Mouse (Mus musculus) heart, postnatal 4 days (tissue): ENCODE data around the gene Sugt1. TPM values are rescaled to one million over a fixed set of nuclear protein-coding genes. Genes with fewer than 3 reads are reported as not detected.

Experiments used
- DNase-seq: peaks from one replicate; pipeline ENCODE4 v3.0.0; 2021
- total RNA-seq, 2 experiments: library from RNA; stranded (reverse); gene quantifications; 2 replicates each; pipeline ENCODE4 v1.2.3; 2021

The Sugt1 gene
- total RNA-seq, 2 experiments from 2014 or later: 99.3 to 107 TPM

DNA sequence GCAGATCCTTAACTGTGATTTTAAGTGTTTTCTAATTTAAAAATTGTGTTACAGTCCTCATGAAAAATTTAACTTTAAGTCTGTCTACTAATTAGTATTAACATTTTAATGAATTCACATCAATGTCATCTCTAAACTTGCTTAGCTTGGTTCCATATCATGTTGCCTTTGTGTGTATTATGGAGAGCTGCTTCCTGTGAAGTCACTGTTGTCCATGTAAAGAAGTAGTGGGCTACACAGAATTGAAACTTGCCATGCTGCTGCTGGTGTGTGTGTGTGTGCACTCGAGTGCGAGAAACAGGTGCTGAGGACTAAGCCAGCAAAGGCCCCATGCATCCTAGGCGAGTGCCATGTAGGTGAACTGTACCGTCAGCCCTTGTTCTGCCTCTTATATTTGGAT, 19.9 kb downstream of the Sugt1 start:
- DNase-seq: no peak

DNA sequence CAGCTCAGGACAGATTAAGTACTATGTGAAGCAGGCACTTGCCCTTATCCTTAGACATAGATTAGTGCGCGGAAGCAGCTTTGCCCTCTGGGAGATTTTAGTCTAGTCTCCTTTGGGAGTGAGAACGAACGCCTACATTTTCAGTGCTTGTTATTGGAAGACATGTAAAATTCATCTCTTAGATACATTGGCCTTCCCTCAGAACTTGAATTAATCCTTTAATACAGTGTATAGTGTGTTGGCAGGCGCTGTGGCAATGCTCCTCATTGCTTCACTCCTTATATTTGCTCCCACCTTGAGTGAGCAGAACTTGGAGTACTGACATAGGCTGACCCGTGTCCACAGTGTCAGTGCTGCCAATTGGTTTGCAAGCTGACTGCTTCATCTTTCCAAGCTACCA, 20.8 kb downstream of the Sugt1 start:
- no peak for DNase-seq

DNA sequence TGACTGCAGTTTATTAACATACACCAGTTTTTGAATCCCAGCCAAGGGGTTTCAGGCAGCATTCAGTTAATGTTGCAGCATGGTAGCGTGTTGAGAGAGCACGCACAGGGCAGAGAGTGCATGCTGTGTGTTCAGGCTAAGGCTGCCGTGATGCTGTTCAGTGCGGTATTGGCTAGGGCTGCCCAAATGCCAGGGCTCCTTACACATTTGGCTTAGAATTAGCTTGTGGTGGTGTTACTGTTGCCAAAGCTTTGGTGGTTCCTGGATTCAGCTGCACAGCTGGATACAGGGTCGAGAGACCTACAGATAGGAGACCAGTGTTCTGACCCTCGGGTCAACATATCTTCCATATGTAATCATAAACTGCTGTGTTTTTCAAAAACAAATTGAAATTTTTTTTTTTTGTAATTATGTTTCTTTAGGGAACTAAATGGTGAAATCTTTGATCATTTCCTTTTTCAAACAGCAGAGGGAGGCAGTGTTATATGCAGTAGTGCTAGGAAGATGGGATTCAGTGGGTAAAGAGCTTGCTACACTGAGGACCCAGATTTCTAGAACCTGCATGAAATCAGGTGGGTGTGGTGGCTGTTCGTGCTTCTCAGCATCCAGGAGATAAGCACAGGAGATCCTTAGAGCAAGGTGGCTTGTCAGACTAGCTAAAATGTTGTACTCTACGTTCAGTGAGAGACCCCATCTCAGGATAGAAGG, 29.8 kb downstream of the Sugt1 start:
- no peak for DNase-seq

DNA sequence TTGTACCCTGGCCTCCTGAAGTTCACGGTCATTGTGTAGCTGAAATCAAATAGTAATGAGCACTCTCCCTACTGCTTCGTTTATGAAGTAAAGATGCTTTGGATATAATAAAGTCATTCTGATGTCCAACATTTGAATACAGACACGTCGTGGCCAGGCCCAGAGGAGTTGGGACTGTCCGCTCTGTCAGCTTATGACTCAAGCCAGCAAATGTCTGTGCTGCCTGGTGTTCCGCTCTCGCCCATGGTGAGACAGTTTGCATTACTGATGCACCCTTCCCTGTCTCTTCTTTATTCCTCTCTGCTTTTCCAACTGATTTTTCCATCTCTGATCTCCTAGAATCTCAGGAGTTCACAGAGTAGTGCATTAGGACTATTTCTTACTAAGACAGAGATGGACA, 32.3 kb downstream of the Sugt1 start:
- no peak for DNase-seq

DNA sequence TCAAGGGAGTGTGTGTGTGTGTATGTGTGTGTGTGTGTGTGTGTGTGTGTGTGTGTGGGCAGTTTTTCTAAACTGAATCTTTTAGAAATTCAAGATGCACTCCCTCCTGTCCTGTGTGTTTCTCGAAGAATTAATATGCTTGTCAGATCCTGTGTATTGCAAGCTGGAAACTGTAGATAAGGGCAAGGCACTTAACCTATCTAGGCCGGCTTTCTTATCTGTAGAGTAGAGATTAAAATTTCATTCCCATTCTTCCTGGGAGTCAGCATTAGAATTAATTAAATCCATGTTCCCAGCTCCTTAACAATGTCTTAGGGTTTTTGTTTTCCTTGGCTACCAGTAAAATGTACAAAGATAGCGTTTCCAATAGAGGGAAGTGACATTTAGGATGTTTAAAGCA, 33.7 kb downstream of the Sugt1 start:
- no peak for DNase-seq

DNA sequence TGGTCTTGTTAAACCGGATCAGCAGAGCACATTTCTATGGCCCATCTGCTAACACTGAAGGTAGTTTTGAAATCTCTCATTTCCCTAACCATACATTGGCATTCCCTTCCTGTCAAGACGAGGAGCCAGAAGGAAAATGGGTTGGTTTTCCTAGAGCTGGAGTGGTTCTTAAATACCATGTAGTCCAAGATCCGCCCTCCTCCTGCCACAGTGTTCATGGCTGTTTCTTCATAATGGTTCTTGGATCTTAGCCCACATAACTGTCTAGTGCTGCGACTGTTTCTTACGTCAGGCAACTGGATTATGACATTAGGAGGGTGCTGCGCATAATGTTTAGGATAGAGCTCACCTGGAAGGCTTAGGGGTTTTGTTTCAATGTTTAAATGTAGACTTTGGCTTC, 44.8 kb downstream of the Sugt1 start:
- no peak for DNase-seq

DNA sequence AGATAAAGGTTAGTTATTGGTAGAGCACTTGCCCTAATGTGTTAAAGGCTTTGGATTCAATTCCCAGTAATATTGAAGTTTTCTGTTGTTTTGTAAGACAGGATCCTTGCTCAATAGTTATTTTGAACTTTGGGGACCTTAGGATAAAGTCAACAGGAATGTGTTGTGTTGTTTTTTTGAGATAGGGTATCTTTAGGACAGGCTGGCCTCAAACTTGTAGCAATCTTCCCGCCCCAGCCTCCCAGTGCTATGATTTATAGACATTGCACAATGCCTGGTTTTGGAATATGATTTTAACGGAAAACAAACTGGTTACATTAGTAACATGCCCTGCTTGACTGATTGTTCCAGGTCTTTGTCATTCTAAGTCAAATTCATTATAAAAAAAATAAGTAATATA, 45.7 kb downstream of the Sugt1 start:
- no peak for DNase-seq

DNA sequence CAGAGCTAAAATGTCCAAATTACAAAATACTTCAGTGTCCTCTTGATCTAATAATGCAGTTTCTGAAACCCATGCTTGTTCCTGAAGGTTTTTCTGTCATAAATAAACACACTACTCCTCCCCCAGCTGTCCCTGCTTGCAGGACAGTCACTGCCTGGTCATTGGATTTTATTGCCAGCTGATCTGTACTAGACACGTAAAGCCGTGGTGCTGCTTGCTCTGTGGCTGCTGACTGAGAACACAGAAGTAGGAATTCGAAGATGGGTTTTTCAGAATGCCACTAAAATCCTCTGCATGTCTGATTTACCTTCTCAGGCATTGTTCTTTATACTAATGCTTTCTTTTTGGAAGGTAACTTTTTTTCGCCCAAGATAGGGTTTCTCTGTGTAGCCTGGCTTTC, 49.3 kb downstream of the Sugt1 start:
- no peak for DNase-seq

DNA sequence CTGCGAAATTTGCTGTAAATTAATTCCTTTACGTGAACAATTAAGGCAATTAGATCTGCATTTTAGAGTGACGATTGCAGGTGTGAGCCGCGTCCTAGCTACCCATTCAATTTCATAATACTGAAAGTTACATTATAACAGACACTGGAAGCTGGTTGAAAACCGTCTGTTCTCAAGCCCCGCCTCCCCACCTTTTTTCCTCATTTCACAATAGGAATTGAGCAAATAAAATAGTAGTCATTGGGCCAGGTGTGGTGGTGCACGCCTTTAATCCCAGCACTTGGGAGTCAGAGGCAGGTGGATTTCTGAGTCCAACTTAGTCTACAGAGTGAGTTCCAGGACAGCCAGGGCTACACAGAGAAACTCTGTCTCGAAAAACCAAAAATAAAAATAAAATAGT, 54.6 kb downstream of the Sugt1 start:
- no peak for DNase-seq

DNA sequence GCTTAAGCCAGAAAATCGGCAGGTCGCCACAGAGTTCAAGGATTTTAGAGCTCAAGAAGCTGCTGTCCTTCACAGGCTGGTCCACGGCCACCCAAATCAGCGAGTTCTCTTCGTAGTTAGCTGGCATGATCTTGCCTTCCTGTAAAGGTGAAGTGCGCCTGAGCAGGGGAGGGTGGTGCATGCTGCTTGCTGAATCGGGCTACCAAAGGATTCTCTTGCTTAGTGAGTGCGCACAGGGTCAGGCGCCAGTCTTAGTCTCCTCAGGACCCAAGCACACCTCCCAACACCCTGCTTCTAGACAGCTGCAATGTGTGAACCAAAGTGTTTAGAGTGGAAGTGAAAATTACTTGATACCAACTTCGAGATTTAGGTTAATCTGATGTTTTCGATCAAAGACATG, 57.9 kb downstream of the Sugt1 start:
- DNase-seq: no peak

DNA sequence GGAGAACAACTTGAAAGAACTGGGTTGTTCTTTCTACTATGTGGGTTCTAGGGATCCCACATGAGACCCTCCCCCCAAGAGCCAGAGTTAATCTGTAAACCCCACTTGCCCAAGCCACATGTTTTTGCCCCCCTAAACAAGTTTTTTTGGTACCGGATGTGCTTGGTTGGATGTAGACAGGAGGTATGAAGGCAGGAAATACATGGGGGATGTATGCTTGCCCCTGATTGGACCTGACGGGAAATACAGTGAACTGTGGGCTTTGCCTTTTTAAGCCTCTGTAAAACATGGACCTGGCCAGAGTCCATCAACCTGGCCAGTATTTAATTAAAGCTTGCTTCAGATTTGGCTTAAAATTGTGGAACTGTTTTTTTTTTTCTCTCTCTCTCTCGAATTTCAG, 62.2 kb downstream of the Sugt1 start:
- DNase-seq: no peak

DNA sequence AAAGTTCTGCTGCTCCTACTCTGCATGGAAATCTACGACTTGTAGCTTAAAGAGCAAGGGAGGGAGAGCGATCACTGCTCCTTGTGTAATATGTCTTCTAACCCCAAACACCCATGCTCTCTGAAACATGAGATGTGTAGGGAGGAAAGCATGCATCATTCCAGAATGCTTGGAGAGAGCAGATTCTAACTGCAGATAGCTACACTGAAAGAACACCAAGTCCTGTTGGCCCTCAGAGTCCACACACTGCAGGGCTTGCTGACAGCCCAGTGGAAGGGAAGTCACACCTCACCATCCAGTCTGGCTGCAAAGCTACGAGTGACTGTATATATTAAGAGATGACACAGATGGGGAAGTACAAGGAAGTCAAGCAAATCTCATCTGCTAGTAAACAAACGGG, 65.2 kb downstream of the Sugt1 start:
- DNase-seq: no peak

DNA sequence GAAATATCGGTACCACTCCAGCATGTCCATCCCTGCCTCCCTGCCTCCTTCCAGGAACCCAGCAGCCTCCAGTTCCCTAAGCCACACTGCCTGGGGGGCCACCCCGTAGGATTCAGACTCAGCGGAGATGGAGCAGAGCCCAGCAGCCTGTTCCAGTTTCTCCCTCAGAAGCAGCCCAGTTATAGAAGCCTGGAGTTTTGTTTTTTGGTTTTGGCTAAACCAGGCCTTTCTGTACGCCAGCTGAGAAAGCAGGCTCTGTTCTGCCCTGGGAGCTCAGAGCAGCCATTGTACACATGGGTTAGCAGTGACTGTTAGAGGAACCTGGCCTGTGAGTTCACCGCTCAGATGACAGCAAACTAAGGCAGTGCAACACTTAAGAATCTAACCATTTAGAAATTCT, 70.8 kb downstream of the Sugt1 start:
- DNase-seq: peak; percentile 11

DNA sequence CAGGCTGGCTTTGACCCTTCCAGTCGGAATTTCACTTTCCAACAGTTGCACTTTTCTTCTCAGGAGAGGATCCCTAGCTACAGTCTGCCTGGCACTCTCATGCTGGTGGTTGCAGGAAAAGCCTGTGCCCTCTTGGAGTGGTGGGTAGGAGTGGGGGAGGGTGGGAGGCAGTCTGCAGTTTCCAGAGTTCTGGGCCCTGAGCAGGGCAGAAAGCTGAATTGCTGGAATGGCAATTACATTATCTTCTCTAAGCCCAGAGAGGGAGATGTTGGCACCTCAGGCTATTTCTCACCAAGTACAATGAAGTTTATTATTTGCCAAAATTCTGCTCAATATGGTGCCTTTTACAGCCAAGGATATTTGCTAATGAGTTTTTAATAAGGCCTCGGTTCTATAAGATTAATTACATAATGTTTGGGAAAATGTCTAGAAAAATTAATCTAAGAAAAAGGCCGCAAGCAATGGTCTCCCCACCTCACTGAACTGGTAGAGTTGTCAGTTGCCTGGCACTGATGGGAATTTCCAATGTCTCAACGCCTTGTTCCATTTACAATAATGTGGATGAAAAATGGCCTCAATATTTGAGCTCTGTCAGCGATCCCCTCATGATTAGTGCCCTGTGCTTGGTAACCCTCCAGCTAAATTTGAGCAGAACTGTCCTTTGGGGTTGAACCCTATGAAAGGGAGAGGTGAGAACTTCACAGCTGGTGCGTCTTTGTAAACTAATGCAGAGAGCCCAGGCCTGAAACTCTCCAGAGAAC, 71.4 kb downstream of the Sugt1 start:
- DNase-seq: no peak

DNA sequence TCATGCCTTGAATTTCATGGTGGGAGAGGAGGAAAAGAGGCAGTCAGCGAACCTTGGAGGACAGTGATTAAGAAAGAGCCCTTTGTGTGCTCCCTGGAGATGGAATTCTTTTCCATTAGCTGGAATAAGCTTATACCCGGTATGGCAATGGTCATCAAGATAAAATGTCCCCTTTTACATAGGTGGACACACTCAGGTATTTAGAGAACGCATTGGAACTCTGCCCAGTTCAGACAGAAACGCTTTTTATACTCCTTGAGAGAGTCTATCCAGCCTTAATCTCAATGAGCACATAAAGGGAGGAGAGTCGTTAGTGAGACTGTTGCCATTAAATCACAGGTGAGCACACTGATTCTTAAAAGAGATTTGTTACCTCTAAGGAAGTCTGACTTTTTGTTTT, 73.0 kb downstream of the Sugt1 start:
- no peak for DNase-seq

DNA sequence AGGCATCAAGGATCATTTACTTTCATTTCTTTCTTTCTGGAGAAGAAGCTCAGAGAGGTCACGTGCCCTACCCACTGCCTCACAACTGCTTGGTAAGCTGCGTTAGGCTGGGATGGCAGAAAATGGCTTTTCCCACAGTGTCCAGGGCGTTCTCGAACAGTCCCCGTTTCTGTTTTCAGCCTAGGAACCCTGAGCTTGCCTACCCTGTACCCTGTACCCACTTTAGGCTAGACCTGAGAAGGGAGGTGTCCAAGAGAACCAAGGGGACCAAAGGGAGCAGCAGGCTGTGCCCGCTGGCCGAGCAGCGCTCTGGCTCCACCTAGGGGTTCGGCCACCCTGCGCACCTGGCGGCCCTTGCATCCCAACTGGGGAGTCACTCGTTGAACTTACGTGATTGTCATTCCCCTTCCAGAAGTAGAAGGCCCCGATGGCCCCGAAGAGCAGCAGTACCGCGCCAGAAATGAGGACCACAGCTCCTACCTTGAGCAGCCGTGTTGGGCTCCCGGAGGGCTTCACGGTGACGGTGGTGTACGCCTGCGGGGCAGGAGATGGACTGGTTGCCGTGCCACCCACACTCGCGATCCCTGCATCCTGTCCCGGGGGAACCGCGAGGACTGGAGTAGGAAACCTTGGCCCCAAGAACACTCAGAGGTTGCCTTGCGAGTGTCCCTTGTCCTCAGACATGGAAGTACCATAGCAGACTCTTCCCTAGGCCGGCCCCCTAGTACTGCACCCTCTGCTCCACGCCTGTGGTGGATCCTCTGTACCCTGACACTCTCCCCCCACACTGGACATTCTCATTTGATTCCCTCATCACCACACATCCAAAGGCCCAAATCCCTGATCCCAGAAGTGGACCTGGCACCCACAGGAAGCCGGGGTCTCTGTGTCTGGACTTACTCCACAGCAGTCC, 73.8 kb downstream of the Sugt1 start:
- peak; percentile 69 for DNase-seq

DNA sequence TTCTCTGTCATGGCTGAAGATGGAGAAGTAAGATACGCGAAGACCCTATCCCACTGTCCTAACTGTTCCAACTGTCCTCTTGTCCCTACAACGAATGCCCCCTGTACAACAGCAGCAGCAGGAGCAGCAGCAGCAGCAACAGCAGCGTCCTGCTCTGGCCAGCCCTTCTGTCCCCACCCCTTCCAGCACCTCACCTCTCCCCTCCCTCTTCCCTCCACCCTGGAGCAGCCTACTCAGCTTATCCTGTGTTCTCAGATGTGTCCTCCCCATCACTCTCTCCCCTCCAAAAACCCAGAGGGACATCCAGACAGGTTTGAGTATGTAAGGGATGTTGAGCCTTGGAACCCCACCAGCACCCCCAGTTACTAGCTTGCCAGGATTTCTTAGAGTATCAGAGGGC, 74.5 kb downstream of the Sugt1 start, which contains the start of gene Cnmd:
Gene Cnmd, minus strand, starts transcription at position 170 of the 400 bp plus-strand sequence.
- DNase-seq: no peak

DNA sequence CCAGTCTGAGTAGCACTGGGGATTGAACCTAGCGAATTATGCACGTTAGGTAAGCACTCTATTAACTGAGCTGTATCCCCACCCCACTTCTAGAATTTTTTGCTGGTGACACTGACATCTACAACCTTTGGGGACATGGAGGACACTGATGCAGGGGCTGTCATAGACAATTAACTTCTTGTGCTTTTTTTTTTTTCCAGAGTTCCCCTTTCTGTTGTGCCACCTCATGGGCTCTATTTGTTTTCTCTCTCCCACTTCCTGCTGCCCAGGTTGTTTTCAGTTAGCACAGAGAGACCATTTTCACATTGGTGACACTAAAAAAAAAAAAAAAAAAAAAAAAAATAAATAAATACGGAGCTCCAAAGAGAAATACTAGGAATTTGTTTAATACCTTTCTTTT, 83.5 kb downstream of the Sugt1 start:
- DNase-seq: no peak

DNA sequence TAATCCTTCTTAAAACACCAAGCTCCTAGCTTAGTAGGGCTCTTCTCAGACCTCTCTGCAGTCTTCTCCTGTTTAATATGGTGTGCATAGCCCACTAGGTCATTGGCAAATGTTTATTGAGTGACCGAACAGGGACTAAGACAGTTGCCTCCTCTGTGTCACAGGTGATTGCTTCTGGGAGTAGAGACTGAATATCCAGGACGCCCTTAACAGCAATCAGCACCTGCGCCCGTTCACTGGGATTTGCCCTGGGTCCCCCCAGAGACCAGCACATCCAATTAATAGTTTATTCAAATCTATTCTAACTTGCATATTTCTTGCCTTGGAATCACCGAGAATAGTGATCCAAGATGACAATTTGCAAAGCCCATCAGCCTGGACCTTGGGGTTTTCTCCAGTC, 85.1 kb downstream of the Sugt1 start:
- no peak for DNase-seq

DNA sequence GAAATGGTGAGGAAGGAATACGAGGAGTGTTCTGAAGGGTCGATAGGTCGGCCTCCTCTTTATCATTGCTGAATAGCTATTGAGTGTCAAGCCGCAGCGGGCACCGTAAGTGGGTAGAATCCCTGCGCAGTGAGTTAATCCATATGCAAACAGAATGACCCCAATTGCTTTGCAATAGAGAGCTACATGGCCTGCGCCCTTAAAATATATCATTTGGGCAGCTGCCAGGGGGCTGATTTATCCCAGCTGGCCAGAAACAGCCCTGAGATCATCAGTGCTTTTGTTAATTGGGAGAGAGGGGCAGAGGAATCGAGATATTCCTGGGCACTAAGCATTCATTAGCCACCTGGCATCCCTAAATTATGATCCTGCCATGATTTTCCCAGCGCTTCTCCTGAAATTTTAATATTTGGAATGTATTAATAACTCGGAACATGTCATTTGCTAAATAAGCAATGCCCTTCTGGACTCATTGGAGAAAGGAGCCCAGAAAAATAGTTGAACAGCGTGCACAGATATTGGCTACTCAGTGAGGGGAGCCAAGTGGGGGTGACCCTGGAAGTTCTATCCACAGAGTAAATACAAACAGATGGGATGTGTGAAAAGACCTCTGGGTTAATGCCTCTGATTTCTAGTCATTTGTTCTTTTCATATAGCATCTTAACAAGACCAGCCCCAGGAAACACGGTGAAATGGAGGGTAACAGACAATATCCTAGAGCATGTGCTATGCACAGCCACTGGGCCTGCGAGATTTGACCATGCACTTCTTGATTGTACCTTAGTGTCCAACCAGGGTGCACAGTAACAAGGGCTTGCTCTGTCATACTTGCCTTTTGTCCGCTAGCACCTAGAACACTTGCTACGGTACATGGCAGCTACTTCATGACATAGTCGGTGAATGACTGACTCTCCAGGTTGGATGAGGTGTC, 85.9 kb downstream of the Sugt1 start:
- DNase-seq: peak; percentile 38

DNA sequence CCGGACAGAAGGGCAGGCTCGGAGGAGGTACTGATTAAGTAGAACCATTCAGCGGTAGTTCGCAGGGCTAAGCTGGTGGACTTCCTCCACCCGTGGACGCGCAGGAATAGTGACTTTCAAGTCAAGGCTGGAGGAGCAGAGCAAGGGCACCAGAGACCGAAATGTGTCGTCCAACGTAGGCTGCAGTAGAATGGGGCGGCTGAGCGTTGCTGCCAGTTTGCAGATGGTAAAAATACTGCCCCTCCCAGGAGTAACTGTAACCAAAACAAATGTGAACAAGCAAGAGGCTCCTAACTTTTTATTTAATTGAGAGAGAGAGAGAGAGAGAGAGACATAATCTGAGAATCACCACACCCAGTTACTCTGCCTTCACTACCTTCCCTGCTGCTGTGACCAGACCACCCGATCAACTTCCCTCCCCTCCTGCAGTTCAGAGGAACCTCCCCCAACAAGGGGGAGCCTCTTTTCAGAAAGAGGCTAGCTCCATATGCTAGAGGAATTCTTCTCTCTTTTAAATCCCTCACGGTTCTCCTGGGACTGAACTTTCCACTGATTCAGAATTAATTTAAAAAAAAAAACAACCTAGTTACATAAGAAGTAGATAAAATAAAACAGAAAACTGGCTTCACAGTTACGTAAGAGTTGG, 89.7 kb downstream of the Sugt1 start:
- no peak for DNase-seq
